Mouse (Mus musculus) central nervous system, embryonic 18 days (tissue): ENCODE results near the gene 4931417E11Rik. TPM values are rescaled to one million over a fixed set of nuclear protein-coding genes. Genes with fewer than 3 reads are reported as not detected.

Experiments used
- polyA plus RNA-seq: library from polyadenylated mRNA; depleted of rRNA; stranded (reverse); fragments of >200 nt; gene quantifications from 2 replicates; pipeline ENCODE4 v1.2.3, GENCODE M21; 2012; rRNA removed

4931417E11Rik gene
- polyA plus RNA-seq = not detected in 2 replicates

GRCm38 (mm10) chr6:73469567-73469966 lies at the start of gene 4931417E11Rik:
Gene 4931417E11Rik, minus strand, starts transcription at chr6:73469667.

Other genes with a start within 250 kb of the 4931417E11Rik start
- 0.48 and 0.80 TPM in 2 replicates for gene Dnah6, start 248.0 kb downstream of the 4931417E11Rik start, polyA plus RNA-seq
- gene Suclg1, start 221.3 kb downstream of the 4931417E11Rik start, polyA plus RNA-seq = 105 and 113 TPM in 2 replicates